Mouse (Mus musculus) embryonic facial prominence, embryonic 15.5 days (tissue): ENCODE measurements around the gene Olfr412. TPM values are rescaled to one million over a fixed set of nuclear protein-coding genes. Genes with fewer than 3 reads are reported as not detected.

ENCODE experiments used
- ATAC-seq: fragments of 200-750 bp; cut with Nextera tagmentation; 2 replicates; pipeline ENCODE4 v1.8.0; 2017; ENCODE audit warnings: low read depth, moderate TSS enrichment; ENCODE audit not compliant: insufficient number of reproducible peaks, low FRiP score, low TSS enrichment
- H3K27ac ChIP-seq: fragments of 300-500 bp; sonication (generic); replicated peaks from 2 replicates; pipeline ENCODE4 v1.5.1; 2015; ENCODE audit warnings: mild to moderate bottlenecking, inconsistent platforms
- H3K27me3 ChIP-seq: fragments of 300-500 bp; sonication (generic); 2 replicates; pipeline ENCODE4 v1.6.1; 2015; ENCODE audit warnings: inconsistent platforms
- H3K36me3 ChIP-seq: fragments of 300-500 bp; sonication (generic); 2 replicates; pipeline ENCODE4 v1.6.1; 2015; ENCODE audit warnings: mild to moderate bottlenecking, inconsistent platforms
- H3K4me1 ChIP-seq: fragments of 300-500 bp; sonication (generic); 2 replicates; pipeline ENCODE4 v1.6.1; 2015; ENCODE audit warnings: inconsistent platforms
- H3K4me2 ChIP-seq: fragments of 300-500 bp; sonication (generic); replicated peaks from 2 replicates; pipeline ENCODE4 v1.6.1; 2015; ENCODE audit warnings: mild to moderate bottlenecking, inconsistent platforms
- H3K4me3 ChIP-seq: fragments of 300-500 bp; sonication (generic); replicated peaks from 2 replicates; pipeline ENCODE4 v1.5.1; 2015; ENCODE audit warnings: mild to moderate bottlenecking, inconsistent platforms
- H3K9ac ChIP-seq: fragments of 300-500 bp; sonication (generic); 2 replicates; pipeline ENCODE4 v1.6.1; 2015; ENCODE audit warnings: inconsistent platforms
- H3K9me3 ChIP-seq: fragments of 300-500 bp; sonication (generic); replicated peaks from 2 replicates; pipeline ENCODE4 v1.6.1; 2016; ENCODE audit warnings: inconsistent platforms
- WGBS: fragments of 180-500 bp; shearing (Covaris S2); methylation state at CpG from one replicate; pipeline ENCODE4 v1.1.7; 2015; 5-methylcytosine and 5-hydroxymethylcytosine counted together
- polyA plus RNA-seq: library from polyadenylated mRNA; unstranded; fragments of >200 nt; fragmentation: Nextera tagmentation; extraction: Ambion mirVana; gene quantifications from 2 replicates; pipeline ENCODE4 v1.2.1, GENCODE M21; 2015

Gene Olfr412
- polyA plus RNA-seq, 1 experiment from 2014 or later = not detected

- H3K27ac ChIP-seq = no peak overlapping the region
- no peak overlapping the region for H3K9ac ChIP-seq
- peaks cover 15% of the 10 kb centered on the region for H3K4me1 ChIP-seq
- 70% methylated on average over 9 of the region's 9 CpGs for WGBS
- H3K4me3 ChIP-seq = no peak overlapping the region
- no peaks in the 10 kb centered on the region for H3K27me3 ChIP-seq
- H3K9me3 ChIP-seq = no peaks in the 10 kb centered on the region
- no peaks in the 10 kb centered on the region for H3K36me3 ChIP-seq
- H3K4me2 ChIP-seq = no peak overlapping the region
- ATAC-seq = no peak
Measured at GRCm38 (mm10) chr11:74414112-74414511, 52.2 kb downstream of the Olfr412 start.

- Histone ChIP-seq H3K9ac (no peak overlapping the region), H3K9me3 (no peaks in the 10 kb centered on the region), H3K4me3 (no peak overlapping the region), H3K27me3 (no peaks in the 10 kb centered on the region), H3K4me1 (0 out of 2 replicates have a peak, but pooled peaks cover under 1% of the 10 kb centered on the region), H3K27ac (no peak overlapping the region), H3K4me2 (no peak overlapping the region), H3K36me3 (no peaks in the 10 kb centered on the region)
- no peak for ATAC-seq
- WGBS = 54% methylated on average over 12 of the region's 12 CpGs
Measured at GRCm38 (mm10) chr11:74415736-74416135, 53.9 kb downstream of the Olfr412 start.

Other genes starting within 250 kb of the Olfr412 start
- gene Olfr401, start 248.4 kb upstream of the Olfr412 start, polyA plus RNA-seq = not detected in 2 replicates
- gene Olfr402, start 208.5 kb upstream of the Olfr412 start, polyA plus RNA-seq = 0.05 TPM in 1 of 2 replicates, not detected in the other
- not detected in 2 replicates for gene Olfr403, start 175.8 kb upstream of the Olfr412 start, polyA plus RNA-seq
- not detected in 2 replicates for gene Olfr43, start 150.7 kb upstream of the Olfr412 start, polyA plus RNA-seq
- not detected in 2 replicates for gene Olfr406, start 102.3 kb upstream of the Olfr412 start, polyA plus RNA-seq
- 0.12 TPM in 1 of 2 replicates, not detected in the other for gene Olfr59, start 78.3 kb upstream of the Olfr412 start, polyA plus RNA-seq
- gene Olfr410, start 24.0 kb upstream of the Olfr412 start, polyA plus RNA-seq = 0.11 and 0.12 TPM in 2 replicates
- 0.30 and 0.51 TPM in 2 replicates for gene Olfr411, start 9.4 kb upstream of the Olfr412 start, polyA plus RNA-seq
- gene Rap1gap2, start 248.8 kb downstream of the Olfr412 start, polyA plus RNA-seq = 3.5 and 3.7 TPM in 2 replicates